Mouse (Mus musculus) MEL (cell line): ENCODE results near the gene Elovl3.

Source experiments
- CHD2 ChIP-seq: IDR thresholded peaks from 2 replicates; pipeline ENCODE4 v1.6.1; 2011; ENCODE audit warnings: low read length, improper control_type of control experiment
- CTCF ChIP-seq, 3 experiments: IDR thresholded peaks in 2 of 3; conservative IDR thresholded peaks in 1 of 3; 2 replicates each; pipeline ENCODE4 v1.5.1; 2011 to 2012; ENCODE audit warnings: low read length in 3 of 3, low read depth in 2 of 3, mild to moderate bottlenecking in 2 of 3, improper control_type of control experiment in 1 of 3, inconsistent platforms in 1 of 3, mixed read lengths in 1 of 3, moderate library complexity in 1 of 3; ENCODE audit not compliant: control insufficient read depth in 1 of 3, insufficient read depth in 1 of 3, poor library complexity in 1 of 3, severe bottlenecking in 1 of 3
- EP300 ChIP-seq, 2 experiments: IDR thresholded peaks; 2 replicates each; pipeline ENCODE4 v1.6.1; 2011; ENCODE audit warnings: improper control_type of control experiment in 2 of 2, low read length in 2 of 2, low read depth in 1 of 2, mild to moderate bottlenecking in 1 of 2
- MAFK ChIP-seq: IDR thresholded peaks from 2 replicates; pipeline ENCODE4 v1.6.1; 2011; ENCODE audit warnings: low read depth, mild to moderate bottlenecking, low read length, improper control_type of control experiment, borderline replicate concordance
- MXI1 ChIP-seq: IDR thresholded peaks from 2 replicates; pipeline ENCODE4 v1.6.1; 2011; ENCODE audit warnings: mild to moderate bottlenecking, low read depth, low read length, improper control_type of control experiment
- POLR2A ChIP-seq, 2 experiments: IDR thresholded peaks; 2 replicates each; pipeline ENCODE4 v1.6.1; 2011 to 2012; ENCODE audit warnings: low read length in 2 of 2, mild to moderate bottlenecking in 2 of 2, control low read depth in 1 of 2, improper control_type of control experiment in 1 of 2, low read depth in 1 of 2, moderate library complexity in 1 of 2; ENCODE audit not compliant: control insufficient read depth in 1 of 2, insufficient read depth in 1 of 2, poor library complexity in 1 of 2
- RCOR1 ChIP-seq: IDR thresholded peaks from 2 replicates; pipeline ENCODE4 v1.6.1; 2012; ENCODE audit warnings: low read depth, mild to moderate bottlenecking, inconsistent platforms, low read length, improper control_type of control experiment
- TAL1 ChIP-seq: IDR thresholded peaks from 2 replicates; pipeline ENCODE4 v1.6.1; 2012; ENCODE audit warnings: mild to moderate bottlenecking, inconsistent platforms, low read length, moderate library complexity, mixed read lengths
- TBP ChIP-seq: IDR thresholded peaks from 2 replicates; pipeline ENCODE4 v1.8.0; 2011; ENCODE audit warnings: low read depth, low read length, improper control_type of control experiment
- ZMIZ1 ChIP-seq: IDR thresholded peaks from 2 replicates; pipeline ENCODE4 v1.6.1; 2012; ENCODE audit warnings: low read depth, mild to moderate bottlenecking, inconsistent platforms, low read length, improper control_type of control experiment, moderate library complexity

GRCm38 (mm10) chr19:46140324-46140723 is 8.6 kb downstream of the Elovl3 start:
- TF ChIP-seq MAFK (no peak), MXI1 (no peak), TBP (no peak), TAL1 (no peak), EP300 (IDR thresholded peaks at IDR 0.05; ENCODE audit: low read depth in 1 of 2, low read length in 2 of 2) (no peak), ZMIZ1 (no peak), RCOR1 (no peak), CHD2 (no peak), POLR2A (IDR thresholded peaks at IDR 0.05; ENCODE audit: control insufficient read depth in 1 of 2, insufficient read depth in 1 of 2, low read depth in 1 of 2, low read length in 2 of 2, poor library complexity in 1 of 2) (no peak), CTCF (IDR thresholded peaks at IDR 0.05 in 2 of 3, conservative IDR thresholded peaks at IDR 0.05 in 1 of 3; ENCODE audit: control insufficient read depth in 1 of 3, insufficient read depth in 1 of 3, low read depth in 2 of 3, low read length in 3 of 3, poor library complexity in 1 of 3, severe bottlenecking in 1 of 3) (no peak)
